ENCODE assay signal across 8 mouse cellular contexts in the genomic region with DNA sequence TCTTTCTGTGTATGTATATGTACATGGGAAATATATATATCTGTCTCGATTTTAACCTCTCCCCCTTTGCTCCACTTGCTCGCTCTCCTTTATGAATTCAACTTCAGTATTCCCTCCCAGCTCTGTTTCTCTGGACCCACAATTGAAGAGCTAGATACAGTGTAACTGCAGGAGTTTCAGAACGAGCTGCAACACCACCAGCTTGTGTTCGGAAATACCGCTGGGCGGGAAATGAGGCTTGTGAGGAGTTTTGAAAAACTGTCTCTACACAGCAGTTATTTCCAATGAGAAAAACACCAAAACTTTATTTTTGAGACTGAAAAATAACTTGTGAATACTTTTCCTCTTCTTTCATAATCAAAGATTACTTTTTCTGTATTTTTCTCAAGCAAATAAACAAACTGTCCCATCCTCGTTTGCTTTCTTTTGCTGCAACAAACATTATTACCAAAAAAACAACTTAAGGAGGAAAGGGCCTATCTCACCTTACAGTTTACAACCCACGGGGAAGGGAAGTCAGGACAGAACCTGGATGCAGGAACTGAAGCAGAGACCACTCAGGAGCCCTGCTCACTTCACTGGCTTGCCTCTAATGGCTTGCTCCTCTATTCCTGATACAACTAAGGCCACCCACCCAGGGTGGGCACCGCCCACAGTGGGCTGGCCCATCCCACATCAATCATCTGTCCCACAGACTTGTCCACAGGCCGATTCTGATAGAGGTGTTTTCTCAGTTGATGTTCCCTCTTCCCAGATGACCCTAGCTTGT. TPM values are rescaled to one million over a fixed set of nuclear protein-coding genes. Genes with fewer than 3 reads are reported as not detected.
DNase-seq lines count a peak whose midpoint lies in the region; ATAC-seq lines count a peak whose summit lies in the region.

No protein-coding gene starts in this region.

- no peaks in the 10 kb centered on the region for H3K9me3 ChIP-seq in heart, embryonic 13.5 days
- no peaks in the 10 kb centered on the region for H3K9me3 ChIP-seq in embryonic facial prominence, embryonic 13.5 days
- no peaks in the 10 kb centered on the region for H3K9me3 ChIP-seq in midbrain, embryonic 15.5 days

- H3K27ac ChIP-seq in heart, embryonic 13.5 days (replicated peaks): 0 out of 2 replicates have a peak overlapping the region, but pooled peaks have one; percentile 94
- H3K27ac ChIP-seq in embryonic facial prominence, embryonic 13.5 days: peak overlapping the region; percentile 89; the same call in 1 of the 2 replicates
- peak overlapping the region; percentile 96 for H3K27ac ChIP-seq in midbrain, embryonic 15.5 days

- peak overlapping the region; percentile 95 for H3K4me2 ChIP-seq in heart, embryonic 13.5 days
- H3K4me2 ChIP-seq in embryonic facial prominence, embryonic 13.5 days: no peak overlapping the region; the same call in 1 of the 2 replicates
- H3K4me2 ChIP-seq in midbrain, embryonic 15.5 days: peak overlapping the region; percentile 72

- DNase-seq in heart, adult 9 months (ENCODE audit: low spot score in 2 of 2): no peak
- DNase-seq in ES-CJ7 (ENCODE audit: low read depth, low spot score): peak; percentile 57
- DNase-seq in kidney, adult 8-10 months: no peak
- DNase-seq in right cerebral cortex, adult 18-20 months: no peak
- DNase-seq in heart, adult 18-20 months: no peak

- H3K9ac ChIP-seq in heart, embryonic 13.5 days: peak overlapping the region; percentile 97; the same call in 1 of the 2 replicates
- no peak overlapping the region for H3K9ac ChIP-seq in embryonic facial prominence, embryonic 13.5 days
- H3K9ac ChIP-seq in midbrain, embryonic 15.5 days: no peak overlapping the region

- H3K27me3 ChIP-seq in heart, embryonic 13.5 days (replicated peaks): no peaks in the 10 kb centered on the region
- H3K27me3 ChIP-seq in embryonic facial prominence, embryonic 13.5 days: no peaks in the 10 kb centered on the region
- no peaks in the 10 kb centered on the region for H3K27me3 ChIP-seq in midbrain, embryonic 15.5 days (replicated peaks)

- no peak for ATAC-seq in heart, embryonic 13.5 days (ENCODE audit: extremely low read depth, insufficient number of reproducible peaks, low FRiP score, low TSS enrichment)
- no peak for ATAC-seq in embryonic facial prominence, embryonic 13.5 days (ENCODE audit: insufficient number of reproducible peaks, insufficient read depth, low FRiP score, low TSS enrichment, low read depth)
- ATAC-seq in midbrain, embryonic 15.5 days (replicated peaks): no peak

- WGBS in heart, embryonic 13.5 days: 51% methylated on average over 10 of the region's 10 CpGs
- WGBS in embryonic facial prominence, embryonic 13.5 days: 55% methylated on average over 10 of the region's 10 CpGs
- WGBS in midbrain, embryonic 15.5 days: 60% methylated on average over 10 of the region's 10 CpGs

- H3K4me3 ChIP-seq in heart, embryonic 13.5 days: no peak overlapping the region
- no peak overlapping the region for H3K4me3 ChIP-seq in embryonic facial prominence, embryonic 13.5 days
- no peak overlapping the region; the same call in 1 of the 2 replicates for H3K4me3 ChIP-seq in midbrain, embryonic 15.5 days

- peaks cover 37% of the 10 kb centered on the region for H3K4me1 ChIP-seq in heart, embryonic 13.5 days
- peaks cover 16% of the 10 kb centered on the region for H3K4me1 ChIP-seq in embryonic facial prominence, embryonic 13.5 days
- peaks cover 29% of the 10 kb centered on the region for H3K4me1 ChIP-seq in midbrain, embryonic 15.5 days

- H3K36me3 ChIP-seq in heart, embryonic 13.5 days: no peaks in the 10 kb centered on the region
- H3K36me3 ChIP-seq in embryonic facial prominence, embryonic 13.5 days: no peaks in the 10 kb centered on the region
- H3K36me3 ChIP-seq in midbrain, embryonic 15.5 days (replicated peaks): no peaks in the 10 kb centered on the region

RNA-seq across cellular contexts. Expression of a gene that starts 1.3 kb away (rescaled TPM):
- polyA plus RNA-seq in heart, embryonic 13.5 days (2015; fragmentation: Nextera tagmentation; extraction: Ambion mirVana): 19.6 and 19.7 TPM in 2 replicates
- polyA plus RNA-seq in embryonic facial prominence, embryonic 13.5 days (2015; fragmentation: Nextera tagmentation; extraction: Ambion mirVana): 30.0 and 34.5 TPM in 2 replicates
- 39.7 and 39.9 TPM in 2 replicates for polyA plus RNA-seq in midbrain, embryonic 15.5 days (2015; fragmentation: Nextera tagmentation; extraction: Ambion mirVana)
- 10 to 100 TPM; 14.1 to 14.5 TPM for total RNA-seq in heart, adult 18-20 months (2021)
